18 mouse cellular contexts compared by ENCODE assay signal in the genomic region with DNA sequence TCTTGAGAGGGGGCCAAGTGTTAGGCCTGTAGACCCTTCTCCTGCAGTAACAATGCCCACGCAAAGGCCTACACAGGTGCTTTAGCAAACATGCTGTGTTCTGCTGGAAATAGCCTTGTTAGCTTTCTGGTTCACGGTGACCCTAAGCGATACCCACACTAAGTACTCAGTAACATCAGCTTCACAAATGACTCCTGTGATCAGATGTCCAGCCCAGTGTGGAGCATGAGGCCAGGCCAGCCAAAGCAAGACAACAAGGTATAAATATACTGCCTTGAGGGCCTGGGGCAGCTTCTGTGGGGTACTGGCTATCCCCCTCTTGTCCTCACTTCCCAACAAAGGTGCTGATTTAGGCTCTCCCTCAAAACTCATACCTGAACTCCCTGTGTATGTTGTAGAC. TPM values are rescaled to one million over a fixed set of nuclear protein-coding genes. Genes with fewer than 3 reads are reported as not detected.
DNase-seq lines count a peak whose midpoint lies in the region; ATAC-seq lines count a peak whose summit lies in the region.
"Had no signal": no experiment of that assay in that cellular context is flagged by ENCODE, and none has a peak within 500 bp of the region (broad histone marks: within the 10 kb centered on the region; RNA-seq: fewer than 3 reads in every experiment).

No protein-coding gene starts in this region.

- WGBS in forebrain, embryonic 12.5 days = 96% methylated on average over 3 of the region's 3 CpGs
- 94% methylated on average over 3 of the region's 3 CpGs for WGBS in forebrain, embryonic 10.5 days
- WGBS in hindbrain, embryonic 12.5 days = 97% methylated on average over 3 of the region's 3 CpGs
- WGBS in hindbrain, embryonic 14.5 days = 99% methylated on average over 3 of the region's 3 CpGs

- 0 out of 2 replicates have a peak overlapping the region, but pooled peaks have one; percentile 7 for H3K9ac ChIP-seq in forebrain, embryonic 12.5 days
- H3K9ac ChIP-seq in hindbrain, embryonic 12.5 days = peak overlapping the region; percentile 36
- H3K9ac ChIP-seq in hindbrain, embryonic 14.5 days = no peak overlapping the region
- H3K9ac ChIP-seq: hindbrain, embryonic 15.5 days had no signal

- H3K36me3 ChIP-seq in forebrain, embryonic 12.5 days (replicated peaks) = no peaks in the 10 kb centered on the region
- H3K36me3 ChIP-seq in forebrain, embryonic 10.5 days (replicated peaks) = peaks cover 21% of the 10 kb centered on the region
- no peaks in the 10 kb centered on the region for H3K36me3 ChIP-seq in hindbrain, embryonic 12.5 days
- H3K36me3 ChIP-seq in hindbrain, embryonic 14.5 days (replicated peaks; ENCODE audit: control insufficient read depth, insufficient read depth) = no peaks in the 10 kb centered on the region
- H3K36me3 ChIP-seq: hindbrain, embryonic 15.5 days had no signal

- no peak overlapping the region for H3K4me3 ChIP-seq in forebrain, embryonic 12.5 days (replicated peaks)
- H3K4me3 ChIP-seq in forebrain, embryonic 10.5 days = no peak overlapping the region
- H3K4me3 ChIP-seq in hindbrain, embryonic 12.5 days = no peak overlapping the region
- H3K4me3 ChIP-seq in hindbrain, embryonic 14.5 days (replicated peaks; ENCODE audit: low read length) = no peak overlapping the region
- H3K4me3 ChIP-seq in brown adipose tissue, adult 24 weeks (ENCODE audit: insufficient read depth, low read depth, low read length) = peak overlapping the region; percentile 10; the same call in 1 of the 2 replicates
- H3K4me3 ChIP-seq: embryonic facial prominence, embryonic 13.5 days; hindbrain, embryonic 15.5 days had no signal

- no peak overlapping the region for H3K4me2 ChIP-seq in forebrain, embryonic 12.5 days
- H3K4me2 ChIP-seq in hindbrain, embryonic 12.5 days (replicated peaks) = no peak overlapping the region
- no peak overlapping the region for H3K4me2 ChIP-seq in hindbrain, embryonic 14.5 days (replicated peaks)

- no peak overlapping the region for H3K27ac ChIP-seq in forebrain, embryonic 12.5 days
- H3K27ac ChIP-seq in forebrain, embryonic 10.5 days = no peak overlapping the region
- no peak overlapping the region for H3K27ac ChIP-seq in hindbrain, embryonic 12.5 days
- no peak overlapping the region for H3K27ac ChIP-seq in hindbrain, embryonic 14.5 days
- 0 out of 2 replicates have a peak overlapping the region, but pooled peaks have one; percentile 19 for H3K27ac ChIP-seq in brown adipose tissue, adult 24 weeks (replicated peaks; ENCODE audit: low read depth, low read length)
- H3K27ac ChIP-seq: embryonic facial prominence, embryonic 13.5 days; hindbrain, embryonic 15.5 days had no signal

- H3K9me3 ChIP-seq in forebrain, embryonic 12.5 days = no peaks in the 10 kb centered on the region
- no peaks in the 10 kb centered on the region for H3K9me3 ChIP-seq in forebrain, embryonic 10.5 days
- no peaks in the 10 kb centered on the region for H3K9me3 ChIP-seq in hindbrain, embryonic 12.5 days (replicated peaks)
- H3K9me3 ChIP-seq in hindbrain, embryonic 14.5 days (ENCODE audit: control insufficient read depth, low read length) = no peaks in the 10 kb centered on the region
- H3K9me3 ChIP-seq: embryonic facial prominence, embryonic 13.5 days; hindbrain, embryonic 15.5 days had no signal

- H3K27me3 ChIP-seq in forebrain, embryonic 12.5 days = no peaks in the 10 kb centered on the region
- H3K27me3 ChIP-seq in forebrain, embryonic 10.5 days (ENCODE audit: poor library complexity, severe bottlenecking) = no peaks in the 10 kb centered on the region
- no peaks in the 10 kb centered on the region for H3K27me3 ChIP-seq in hindbrain, embryonic 12.5 days
- H3K27me3 ChIP-seq in hindbrain, embryonic 14.5 days (ENCODE audit: control insufficient read depth, insufficient read depth, low read length) = no peaks in the 10 kb centered on the region
- H3K27me3 ChIP-seq: embryonic facial prominence, embryonic 13.5 days; hindbrain, embryonic 15.5 days had no signal

- ATAC-seq in forebrain, embryonic 12.5 days (ENCODE audit: low FRiP score) = no peak
- ATAC-seq in hindbrain, embryonic 12.5 days (ENCODE audit: low FRiP score) = no peak
- no peak for ATAC-seq in hindbrain, embryonic 14.5 days (ENCODE audit: low FRiP score)
- ATAC-seq: forebrain, embryonic 14.5 days had no signal

- no peak for DNase-seq in forebrain, embryonic 10.5 days (ENCODE audit: extremely low spot score, low spot score)
- no peak for DNase-seq in hindbrain, embryonic 14.5 days (ENCODE audit: low spot score)
- DNase-seq in skeletal muscle tissue, adult 2 months (ENCODE audit: low read depth, low spot score) = peak; percentile 70
- no peak for DNase-seq in frontal cortex, postnatal 14 days (ENCODE audit: low spot score in 2 of 2)
- DNase-seq: adrenal gland, postnatal 10 days; cerebellum, adult 11-12 months; cerebellum, postnatal 25 days; gastrocnemius, postnatal 36 days; heart, adult 11 months; heart, postnatal 10 days had no signal

- H3K4me1 ChIP-seq in forebrain, embryonic 12.5 days = peaks cover 41% of the 10 kb centered on the region
- peaks cover 42% of the 10 kb centered on the region for H3K4me1 ChIP-seq in forebrain, embryonic 10.5 days
- peaks cover 44% of the 10 kb centered on the region for H3K4me1 ChIP-seq in hindbrain, embryonic 12.5 days
- peaks cover 37% of the 10 kb centered on the region for H3K4me1 ChIP-seq in hindbrain, embryonic 14.5 days (replicated peaks; ENCODE audit: control insufficient read depth, insufficient read depth, low read length)
- H3K4me1 ChIP-seq in brown adipose tissue, adult 24 weeks (ENCODE audit: control insufficient read depth, insufficient read depth, insufficient read length, low read length) = peaks cover 25% of the 10 kb centered on the region

RNA-seq across cellular contexts. Expression of gene Csnk1d, which starts 1.9 kb away (rescaled TPM):
- polyA plus RNA-seq in forebrain, embryonic 12.5 days (2016; fragmentation: Nextera tagmentation; extraction: Ambion mirVana) = 150 and 165 TPM in 2 replicates
- polyA plus RNA-seq in forebrain, embryonic 10.5 days (2016; fragmentation: Nextera tagmentation; extraction: Ambion mirVana) = 120 and 123 TPM in 2 replicates
- polyA plus RNA-seq in hindbrain, embryonic 12.5 days (2016; fragmentation: Nextera tagmentation; extraction: Ambion mirVana) = 171 TPM in 2 replicates
- polyA plus RNA-seq in hindbrain, embryonic 14.5 days (2014; fragmentation: Nextera tagmentation; extraction: Ambion mirVana) = 73.3 and 77.4 TPM in 2 replicates
- polyA plus RNA-seq in brown adipose tissue, adult 24 weeks (2012; ENCODE audit: insufficient read depth, insufficient read length, missing spikeins) = 33.8 and 36.5 TPM in 2 replicates

RNA-seq across cellular contexts. Expression of gene Slc16a3, which starts 44.8 kb away (rescaled TPM):
- 34.2 and 36.4 TPM in 2 replicates for polyA plus RNA-seq in forebrain, embryonic 12.5 days (2016; fragmentation: Nextera tagmentation; extraction: Ambion mirVana)
- polyA plus RNA-seq in forebrain, embryonic 10.5 days (2016; fragmentation: Nextera tagmentation; extraction: Ambion mirVana) = 147 and 194 TPM in 2 replicates
- 43.9 and 45.9 TPM in 2 replicates for polyA plus RNA-seq in hindbrain, embryonic 12.5 days (2016; fragmentation: Nextera tagmentation; extraction: Ambion mirVana)
- polyA plus RNA-seq in hindbrain, embryonic 14.5 days (2014; fragmentation: Nextera tagmentation; extraction: Ambion mirVana) = 4.2 and 4.4 TPM in 2 replicates
- polyA plus RNA-seq in brown adipose tissue, adult 24 weeks (2012; ENCODE audit: insufficient read depth, insufficient read length, missing spikeins) = 1.6 and 2.2 TPM in 2 replicates

RNA-seq across cellular contexts. Expression of gene Cd7, which starts 46.1 kb away (rescaled TPM):
- not detected in 2 replicates for polyA plus RNA-seq in forebrain, embryonic 12.5 days (2016; fragmentation: Nextera tagmentation; extraction: Ambion mirVana)
- polyA plus RNA-seq in forebrain, embryonic 10.5 days (2016; fragmentation: Nextera tagmentation; extraction: Ambion mirVana) = not detected in 2 replicates
- not detected in 2 replicates for polyA plus RNA-seq in hindbrain, embryonic 12.5 days (2016; fragmentation: Nextera tagmentation; extraction: Ambion mirVana)
- polyA plus RNA-seq in hindbrain, embryonic 14.5 days (2014; fragmentation: Nextera tagmentation; extraction: Ambion mirVana) = 0.24 TPM in 1 of 2 replicates, not detected in the other
- 2.3 TPM in 1 of 2 replicates, not detected in the other for polyA plus RNA-seq in brown adipose tissue, adult 24 weeks (2012; ENCODE audit: insufficient read depth, insufficient read length, missing spikeins)
- polyA plus RNA-seq: C2C12; forebrain, embryonic 14.5 days; heart, embryonic 14.5 days; hindbrain, embryonic 15.5 days had no signal
